ENCODE assay signal across 30 mouse cellular contexts in the genomic region with DNA sequence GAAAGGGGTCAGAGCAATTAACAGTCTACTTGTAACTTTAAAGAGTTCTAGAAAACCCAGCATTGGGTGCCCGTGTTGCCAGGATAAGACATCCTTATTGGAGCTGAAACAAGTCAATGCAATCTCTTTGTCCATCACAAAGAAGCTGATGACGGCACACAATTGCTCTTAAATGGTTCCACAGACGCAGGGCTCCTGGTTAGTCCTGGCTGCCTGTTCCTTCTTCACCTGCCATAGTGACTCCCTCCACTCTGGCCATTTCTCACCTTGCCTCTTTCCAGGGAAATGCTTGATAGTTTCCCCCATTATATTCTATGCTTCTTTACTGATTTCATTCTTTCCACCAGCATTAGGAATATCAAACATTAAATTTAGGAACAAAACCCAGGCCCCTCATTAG. TPM values are rescaled to one million over a fixed set of nuclear protein-coding genes. Genes with fewer than 3 reads are reported as not detected.
"Had no signal": no experiment of that assay in that cellular context is flagged by ENCODE, and none has a peak within 500 bp of the region (broad histone marks: within the 10 kb centered on the region; RNA-seq: fewer than 3 reads in every experiment).

No protein-coding gene starts in this region.

- H3K4me3 ChIP-seq: embryonic facial prominence, embryonic 10.5 days; embryonic facial prominence, embryonic 12.5 days; embryonic facial prominence, embryonic 13.5 days; embryonic facial prominence, embryonic 15.5 days; erythroblast, embryonic 14.5 days; forebrain, embryonic 10.5 days; forebrain, embryonic 12.5 days; forebrain, embryonic 13.5 days; forebrain, embryonic 15.5 days; gastrocnemius, adult 2 months; heart, adult 2 months had no signal

- ATAC-seq: forebrain, embryonic 13.5 days; forebrain, embryonic 14.5 days; forebrain, embryonic 15.5 days; forebrain, embryonic 16.5 days; forebrain, postnatal 0 days had no signal

- H3K36me3 ChIP-seq: embryonic facial prominence, embryonic 10.5 days; embryonic facial prominence, embryonic 12.5 days; embryonic facial prominence, embryonic 13.5 days; embryonic facial prominence, embryonic 15.5 days; forebrain, embryonic 10.5 days; forebrain, embryonic 12.5 days; forebrain, embryonic 15.5 days had no signal

- H3K9ac ChIP-seq: embryonic facial prominence, embryonic 12.5 days; embryonic facial prominence, embryonic 13.5 days; embryonic facial prominence, embryonic 15.5 days; forebrain, embryonic 12.5 days; forebrain, embryonic 13.5 days; forebrain, embryonic 15.5 days; forebrain, postnatal 0 days had no signal

- H3K27ac ChIP-seq: embryonic facial prominence, embryonic 10.5 days; embryonic facial prominence, embryonic 12.5 days; embryonic facial prominence, embryonic 13.5 days; embryonic facial prominence, embryonic 15.5 days; forebrain, embryonic 10.5 days; forebrain, embryonic 12.5 days; forebrain, embryonic 13.5 days; forebrain, embryonic 15.5 days; gastrocnemius, adult 2 months; heart, adult 2 months had no signal

- H3K27me3 ChIP-seq: embryonic facial prominence, embryonic 12.5 days; embryonic facial prominence, embryonic 13.5 days; embryonic facial prominence, embryonic 15.5 days; forebrain, embryonic 12.5 days; forebrain, embryonic 13.5 days; forebrain, embryonic 15.5 days had no signal

- H3K4me1 ChIP-seq: embryonic facial prominence, embryonic 10.5 days; embryonic facial prominence, embryonic 12.5 days; embryonic facial prominence, embryonic 13.5 days; embryonic facial prominence, embryonic 15.5 days; forebrain, embryonic 10.5 days; forebrain, embryonic 12.5 days; forebrain, embryonic 13.5 days; forebrain, embryonic 15.5 days had no signal

- H3K4me2 ChIP-seq: embryonic facial prominence, embryonic 12.5 days; embryonic facial prominence, embryonic 13.5 days; embryonic facial prominence, embryonic 15.5 days; forebrain, embryonic 12.5 days; forebrain, embryonic 13.5 days; forebrain, embryonic 15.5 days had no signal

- DNase-seq: cerebellum, adult 2 months; cerebellum, adult 8-10 months; cerebellum, adult 9-10 months; cerebellum, adult 9-11 months; cerebellum, postnatal 10 days; cerebellum, postnatal 14 days; cerebellum, postnatal 25 days; cerebellum, postnatal 36 days; embryo, embryonic 11 days; forebrain, postnatal 0 days; gastrocnemius, adult 2 months; gastrocnemius, postnatal 10 days; gastrocnemius, postnatal 14 days; gastrocnemius, postnatal 25 days; gastrocnemius, postnatal 36 days; heart, adult 18-20 months; heart, adult 2 months had no signal

- H3K9me3 ChIP-seq: embryonic facial prominence, embryonic 10.5 days; embryonic facial prominence, embryonic 12.5 days; embryonic facial prominence, embryonic 13.5 days; embryonic facial prominence, embryonic 15.5 days; forebrain, embryonic 10.5 days; forebrain, embryonic 12.5 days; forebrain, embryonic 13.5 days; forebrain, embryonic 15.5 days had no signal

RNA-seq across cellular contexts. Expression of a gene that starts 5.2 kb away (rescaled TPM):
- total RNA-seq: common myeloid progenitor, adult 5-6 weeks; gastrocnemius, adult 2 months; granulocyte monocyte progenitor cell, adult 5-6 weeks; heart, adult 18-20 months had no signal
- polyA plus RNA-seq: erythroblast, embryonic 14.5 days had no signal

RNA-seq across cellular contexts. Expression of a gene that starts 57.9 kb away (rescaled TPM):
- polyA plus RNA-seq: erythroblast, embryonic 14.5 days had no signal
